Mouse (Mus musculus) bone marrow macrophage, adult 2 months (primary cell): ENCODE data around the gene Sprr3.

Source experiments
- CTCF ChIP-seq: IDR thresholded peaks from 2 replicates; pipeline ENCODE4 v1.5.1; 2012; ENCODE audit warnings: low read depth, mild to moderate bottlenecking, low read length, moderate library complexity
- POLR2A ChIP-seq: IDR thresholded peaks from 2 replicates; pipeline ENCODE4 v1.6.1; 2012; ENCODE audit warnings: mild to moderate bottlenecking, low read depth, low read length, borderline replicate concordance

DNA sequence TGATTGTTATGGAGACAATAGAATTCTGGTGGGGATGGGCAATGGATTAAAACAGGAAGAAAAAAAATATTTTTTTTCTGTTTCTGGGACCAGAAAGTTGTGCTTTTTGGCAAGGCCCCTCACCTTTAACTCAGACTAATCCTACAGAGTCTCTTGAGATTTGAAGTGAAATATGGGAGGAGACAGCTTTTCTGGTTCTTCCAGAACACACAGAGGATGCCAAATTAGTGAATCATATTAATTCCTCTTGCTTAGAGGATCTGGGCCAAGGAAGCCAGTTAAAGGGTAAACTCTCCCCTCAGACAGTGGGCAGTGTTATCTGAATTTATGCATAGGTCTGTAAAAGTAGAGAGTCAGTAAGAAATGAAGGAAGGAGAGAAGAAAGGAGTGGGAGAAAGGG lies 8.9 kb upstream of the Sprr3 start:
- TF ChIP-seq CTCF (no peak), POLR2A (no peak)
